8 mouse cellular contexts compared by ENCODE assay signal in genomic region chr3:79518761-79519527, GRCm38 (mm10). TPM values are rescaled to one million over a fixed set of nuclear protein-coding genes. Genes with fewer than 3 reads are reported as not detected.
DNase-seq lines count a peak whose midpoint lies in the region; ATAC-seq and TF ChIP-seq lines count a peak whose summit lies in the region.

No protein-coding gene starts in this region.

- ATAC-seq in heart, embryonic 16.5 days (replicated peaks; ENCODE audit: extremely low read depth, insufficient read depth, low FRiP score): peak; percentile 47
- ATAC-seq in kidney, postnatal 0 days (replicated peaks; ENCODE audit: low FRiP score, low read depth): peak; percentile 85

- peak; percentile 44; the same call in 1 of the 2 replicates for TF ChIP-seq CTCF in embryonic fibroblast, embryonic 13.5 days (IDR thresholded peaks at IDR 0.05; ENCODE audit: borderline replicate concordance, insufficient read depth, low read length)
- TF ChIP-seq CTCF in kidney, postnatal 0 days (IDR thresholded peaks at IDR 0.05; ENCODE audit: low read depth): peak; percentile 38; the same call in 1 of the 2 replicates

- H3K27me3 ChIP-seq in heart, embryonic 16.5 days (ENCODE audit: control insufficient read depth, insufficient read depth, low read length): no peaks in the 10 kb centered on the region
- H3K27me3 ChIP-seq in kidney, postnatal 0 days (ENCODE audit: insufficient read depth, low read length): no peaks in the 10 kb centered on the region

- H3K9ac ChIP-seq in heart, embryonic 16.5 days (ENCODE audit: low read length): peak overlapping the region; percentile 47; the same call in 1 of the 2 replicates
- H3K9ac ChIP-seq in kidney, postnatal 0 days (ENCODE audit: low read depth, low read length): no peak overlapping the region

- no peaks in the 10 kb centered on the region for H3K9me3 ChIP-seq in heart, embryonic 16.5 days (replicated peaks; ENCODE audit: control insufficient read depth, low read length)
- no peaks in the 10 kb centered on the region for H3K9me3 ChIP-seq in kidney, postnatal 0 days (replicated peaks; ENCODE audit: low read length)

- peak; percentile 67 for DNase-seq in cerebellum, adult 8-10 months
- DNase-seq in kidney, postnatal 0 days (ENCODE audit: low spot score): peak; percentile 80
- DNase-seq in lung, postnatal 36 days: peak; percentile 87
- DNase-seq in urinary bladder, postnatal 14 days (ENCODE audit: low spot score): peak; percentile 80
- DNase-seq in thymus, postnatal 10 days (ENCODE audit: low spot score in 2 of 2): no peak
- DNase-seq in spleen, adult 12 weeks (ENCODE audit: low spot score): no peak

- TF ChIP-seq POLR2A in embryonic fibroblast, embryonic 13.5 days (IDR thresholded peaks at IDR 0.05; ENCODE audit: low read depth, low read length): no peak

- WGBS in heart, embryonic 16.5 days: 31% methylated on average over 13 of the region's 13 CpGs
- WGBS in kidney, postnatal 0 days: 10% methylated on average over 13 of the region's 13 CpGs

- H3K36me3 ChIP-seq in heart, embryonic 16.5 days (ENCODE audit: control insufficient read depth, insufficient read depth): no peaks in the 10 kb centered on the region
- no peaks in the 10 kb centered on the region for H3K36me3 ChIP-seq in kidney, postnatal 0 days (ENCODE audit: insufficient read depth, low read length)

- peak overlapping the region; percentile 42; the same call in 1 of the 2 replicates for H3K4me2 ChIP-seq in heart, embryonic 16.5 days (ENCODE audit: low read depth, low read length)
- peak overlapping the region; percentile 34 for H3K4me2 ChIP-seq in kidney, postnatal 0 days (ENCODE audit: low read length)

- H3K27ac ChIP-seq in embryonic fibroblast, embryonic 13.5 days (ENCODE audit: insufficient read depth, low read length): no peak overlapping the region
- H3K27ac ChIP-seq in heart, embryonic 16.5 days (ENCODE audit: low read length): peak overlapping the region; percentile 64
- H3K27ac ChIP-seq in kidney, postnatal 0 days: peak overlapping the region; percentile 47; the same call in 1 of the 2 replicates

- no peak overlapping the region for H3K4me3 ChIP-seq in embryonic fibroblast, embryonic 13.5 days (ENCODE audit: insufficient read depth, low read length)
- no peak overlapping the region for H3K4me3 ChIP-seq in heart, embryonic 16.5 days (ENCODE audit: low read length)
- H3K4me3 ChIP-seq in kidney, postnatal 0 days (replicated peaks; ENCODE audit: low read depth, low read length): no peak overlapping the region

- H3K4me1 ChIP-seq in embryonic fibroblast, embryonic 13.5 days (ENCODE audit: control insufficient read depth, insufficient read depth, low read length): peaks cover 13% of the 10 kb centered on the region
- peaks cover 31% of the 10 kb centered on the region for H3K4me1 ChIP-seq in heart, embryonic 16.5 days (ENCODE audit: control insufficient read depth, insufficient read depth, low read length)
- peaks cover 12% of the 10 kb centered on the region; the same call in 1 of the 2 replicates for H3K4me1 ChIP-seq in kidney, postnatal 0 days (replicated peaks; ENCODE audit: insufficient read depth, low read length)

RNA-seq across cellular contexts. Expression of gene Fnip2, which starts 48.7 kb away (rescaled TPM):
- 14.2 and 19.7 TPM in 2 replicates for polyA plus RNA-seq in embryonic fibroblast, embryonic 13.5 days (2011; ENCODE audit: insufficient read length, low read depth, missing spikeins)
- 2.6 and 2.7 TPM in 2 replicates for polyA plus RNA-seq in heart, embryonic 16.5 days (2015; fragmentation: Nextera tagmentation; extraction: Ambion mirVana)
- 4.3 and 4.4 TPM in 2 replicates for polyA plus RNA-seq in kidney, postnatal 0 days (2015; fragmentation: Nextera tagmentation; extraction: Ambion mirVana)

Comparison
In these comparisons a context has a peak if more than half of its experiments do, and no peak if none do; other contexts are left out.
1. DNase-seq: peak in cerebellum, adult 8-10 months (single experiment), kidney, postnatal 0 days (single experiment), lung, postnatal 36 days (single experiment) and urinary bladder, postnatal 14 days (single experiment); none in thymus, postnatal 10 days (0 of 2) and spleen, adult 12 weeks (single experiment).